Mouse (Mus musculus): ENCODE results near the gene Bcor.
A peak's percentile ranks its signal among the peaks of the same experiment; 100 is the strongest.

Bcor gene

DNA sequence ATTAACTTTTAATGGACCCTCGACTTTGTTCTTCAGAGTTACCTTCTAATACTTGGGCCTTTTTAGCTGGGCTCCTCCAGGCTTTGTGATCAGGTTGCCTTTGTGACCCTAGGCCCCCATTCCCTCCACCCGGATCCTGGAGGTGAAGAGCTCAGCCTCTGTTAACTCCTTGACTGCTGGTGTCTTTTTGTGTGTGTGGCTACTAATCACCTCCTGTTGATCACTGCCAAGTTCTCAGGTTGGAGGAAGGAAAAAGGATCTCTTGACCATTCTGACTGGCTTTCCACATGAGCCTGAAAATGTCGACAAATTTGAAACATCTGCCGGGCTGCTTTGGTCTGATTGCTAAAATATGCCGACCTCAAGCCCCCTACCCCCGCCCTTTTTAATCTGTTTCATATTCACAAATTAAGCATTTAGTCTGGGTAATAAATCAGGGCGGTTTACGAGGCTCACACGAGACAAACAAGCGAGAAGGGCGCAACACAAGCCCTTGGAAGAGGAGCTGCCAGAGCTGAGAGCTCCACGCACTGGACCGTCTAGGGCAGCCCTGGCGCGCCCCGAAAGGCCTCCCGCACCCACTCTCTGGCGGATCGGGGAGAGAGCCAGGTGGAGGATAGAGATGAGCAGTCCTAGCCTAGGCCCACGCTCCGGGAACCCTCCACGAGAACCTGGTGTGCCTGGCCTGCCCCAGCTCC, 33.6 kb downstream of the Bcor start:
- peak; percentile 45 for DNase-seq

DNA sequence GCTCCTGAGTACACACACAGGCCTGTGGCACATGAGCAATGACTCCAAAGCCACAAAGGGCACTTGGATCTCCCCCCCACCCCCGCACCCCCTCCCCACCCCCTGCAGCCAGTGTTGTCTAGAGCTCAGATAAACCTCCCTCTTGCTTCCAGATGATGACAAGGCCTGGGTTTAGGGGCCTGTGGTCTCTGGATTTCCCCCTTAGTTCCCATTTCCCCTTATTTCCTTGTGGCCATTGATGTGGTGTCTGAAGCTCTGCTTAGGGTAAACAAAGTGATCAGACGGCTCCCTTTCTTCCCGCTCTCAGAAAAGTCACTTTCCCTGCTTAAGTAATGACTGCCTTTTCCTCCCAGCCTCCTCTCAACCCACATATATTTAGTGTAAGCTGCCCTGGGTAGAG, 35.6 kb downstream of the Bcor start:
- DNase-seq = no peak

DNA sequence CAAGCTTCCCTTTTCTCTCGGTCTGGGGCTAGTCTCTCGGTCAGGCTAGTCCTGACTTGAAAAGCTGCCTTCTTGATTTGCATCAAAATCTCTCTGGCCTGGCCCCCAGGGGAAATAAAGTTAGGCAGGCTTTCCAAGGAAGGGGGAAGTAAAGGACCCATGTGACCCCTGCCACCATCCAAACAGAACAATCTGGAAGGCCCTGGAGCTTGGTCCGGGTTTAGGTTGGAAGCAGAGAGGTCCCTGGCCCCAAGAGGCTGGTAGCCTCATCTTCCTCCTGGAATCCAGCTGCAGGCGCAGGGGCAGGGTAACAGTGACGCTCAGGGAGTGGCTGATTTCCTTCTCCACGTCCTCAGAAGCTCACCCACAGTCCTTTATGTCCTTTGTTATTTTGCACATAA, 36.5 kb downstream of the Bcor start:
- DNase-seq = peak; percentile 34

DNA sequence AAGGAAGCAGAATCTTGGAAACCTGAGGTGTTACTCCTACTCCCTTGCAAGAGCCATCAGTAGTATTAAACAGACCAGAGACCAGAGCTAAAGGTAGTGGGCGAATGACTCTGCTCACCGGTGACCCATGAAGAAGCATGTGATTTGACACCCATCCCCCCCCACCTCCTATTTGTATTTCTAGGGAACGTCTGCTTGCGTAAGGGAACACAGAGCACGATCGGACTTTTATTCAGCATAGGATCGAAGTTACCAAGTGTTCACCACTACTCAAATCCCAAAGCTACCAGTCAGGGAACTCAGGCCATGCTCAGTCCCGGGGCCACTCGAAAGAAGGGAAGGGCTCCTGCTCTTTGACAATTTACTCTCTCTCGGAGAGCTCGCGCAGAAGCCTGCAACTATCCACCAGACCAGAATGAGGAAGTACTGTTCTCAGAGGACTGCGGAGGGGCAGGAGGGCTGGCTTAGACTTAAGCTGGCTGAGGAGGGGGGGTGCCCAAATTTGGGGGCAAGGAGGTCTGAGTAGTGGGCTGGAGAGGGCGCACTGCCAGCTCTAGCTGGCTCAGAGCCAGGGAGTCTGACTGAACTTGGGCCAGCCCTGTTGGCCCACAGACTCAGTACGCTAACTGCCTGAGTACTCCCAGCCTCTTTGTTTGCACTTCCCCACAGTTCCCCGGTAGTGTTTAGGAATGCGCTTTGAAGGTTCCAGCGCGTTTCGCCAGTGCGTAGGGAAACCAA, 37.4 kb downstream of the Bcor start:
- DNase-seq = peak; percentile 67

DNA sequence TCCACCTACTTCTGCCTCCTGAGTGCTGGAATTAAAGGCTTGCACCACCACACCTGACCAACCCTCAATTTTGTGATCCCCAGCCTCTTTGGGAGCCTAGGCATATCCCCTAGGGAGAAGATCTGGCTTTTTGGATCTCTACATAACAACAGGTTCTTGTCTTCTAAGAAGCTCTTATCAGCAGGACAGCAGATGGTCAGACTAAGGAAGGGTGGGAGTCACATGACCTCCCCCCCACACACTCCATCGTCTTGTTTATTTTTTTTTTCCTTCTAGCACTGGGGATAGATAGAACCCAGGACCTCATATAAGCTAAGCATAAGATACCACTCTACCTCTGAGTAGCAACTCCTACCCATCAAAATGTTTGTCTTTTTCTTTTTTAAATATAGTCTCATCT, 40.7 kb downstream of the Bcor start:
- DNase-seq = no peak

DNA sequence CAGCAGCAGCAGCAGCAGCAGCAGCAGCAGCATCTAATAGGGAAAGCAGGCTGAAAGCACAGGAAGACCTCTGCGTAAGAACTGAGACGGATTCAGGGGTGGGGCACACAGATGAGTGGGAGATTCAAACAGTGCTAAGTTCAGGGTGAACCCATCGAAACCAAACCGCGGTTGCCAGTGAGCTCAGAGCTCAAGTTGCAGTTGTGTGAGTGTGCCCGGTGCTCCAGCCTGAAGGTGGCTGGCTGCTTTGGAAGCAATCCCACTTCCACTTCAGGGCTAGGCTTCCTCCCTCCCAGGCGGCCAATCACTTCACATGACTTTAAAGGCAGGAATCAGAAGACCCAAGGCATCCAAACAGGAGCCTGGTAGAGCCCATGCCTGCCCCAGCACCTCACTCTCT, 44.0 kb downstream of the Bcor start:
- DNase-seq = no peak

DNA sequence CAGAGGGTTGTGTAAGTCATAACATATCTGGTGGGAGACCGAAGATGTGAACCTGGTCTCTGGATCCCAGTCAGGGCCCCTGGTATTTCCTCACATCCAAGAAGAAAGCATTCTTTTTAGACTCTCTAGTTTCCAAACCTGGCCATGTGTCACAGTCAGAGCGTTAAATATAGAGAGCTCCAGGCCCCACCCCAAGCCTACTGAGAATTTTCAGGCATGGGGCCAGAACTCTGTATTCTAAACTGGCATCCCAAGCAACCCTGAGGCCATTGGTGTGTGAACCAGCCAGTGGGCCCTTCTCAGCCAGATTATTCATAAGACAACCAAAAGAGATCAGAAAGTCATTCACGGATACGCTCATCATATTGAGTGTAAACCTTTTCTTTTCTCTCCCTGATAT, 48.0 kb downstream of the Bcor start:
- no peak for DNase-seq

DNA sequence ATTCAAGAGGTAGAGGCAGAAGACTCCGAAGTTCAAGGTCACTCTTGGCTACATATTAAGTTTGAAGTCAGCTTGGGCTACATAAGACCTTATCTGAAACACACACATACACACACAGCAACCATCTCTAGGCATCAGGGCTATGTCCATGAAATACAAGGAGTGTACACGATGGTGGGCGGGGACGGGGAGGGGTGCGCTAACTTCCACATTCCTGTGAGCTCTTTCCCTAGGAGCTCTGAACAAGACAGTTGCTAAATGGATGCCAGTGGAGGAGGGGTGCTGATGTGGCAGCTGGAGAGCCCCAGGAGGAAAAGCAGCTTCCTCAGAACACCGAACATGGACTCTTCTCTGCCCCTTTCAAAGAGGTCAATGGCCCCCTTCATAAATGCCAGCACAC, 49.6 kb downstream of the Bcor start:
- DNase-seq = no peak

DNA sequence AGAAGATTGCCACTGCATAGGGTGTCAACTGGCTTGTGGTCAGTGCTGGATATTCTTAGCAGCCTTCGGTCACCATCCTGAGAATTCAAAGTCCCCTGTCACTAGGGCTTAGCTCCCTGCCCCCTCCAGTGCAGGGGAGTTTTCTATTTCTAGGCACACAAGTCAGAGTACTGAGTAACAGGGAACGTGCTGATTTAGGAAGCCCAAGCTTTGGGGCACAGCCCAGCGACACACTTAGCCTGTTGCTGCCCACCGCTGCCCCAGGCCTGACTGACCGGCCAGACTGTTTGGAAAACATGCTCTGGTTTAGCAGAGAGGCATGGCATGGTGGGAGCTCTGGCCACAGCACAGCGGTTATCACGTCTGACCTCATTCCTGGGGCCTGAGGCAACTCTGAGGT, 54.8 kb downstream of the Bcor start:
- DNase-seq = no peak

DNA sequence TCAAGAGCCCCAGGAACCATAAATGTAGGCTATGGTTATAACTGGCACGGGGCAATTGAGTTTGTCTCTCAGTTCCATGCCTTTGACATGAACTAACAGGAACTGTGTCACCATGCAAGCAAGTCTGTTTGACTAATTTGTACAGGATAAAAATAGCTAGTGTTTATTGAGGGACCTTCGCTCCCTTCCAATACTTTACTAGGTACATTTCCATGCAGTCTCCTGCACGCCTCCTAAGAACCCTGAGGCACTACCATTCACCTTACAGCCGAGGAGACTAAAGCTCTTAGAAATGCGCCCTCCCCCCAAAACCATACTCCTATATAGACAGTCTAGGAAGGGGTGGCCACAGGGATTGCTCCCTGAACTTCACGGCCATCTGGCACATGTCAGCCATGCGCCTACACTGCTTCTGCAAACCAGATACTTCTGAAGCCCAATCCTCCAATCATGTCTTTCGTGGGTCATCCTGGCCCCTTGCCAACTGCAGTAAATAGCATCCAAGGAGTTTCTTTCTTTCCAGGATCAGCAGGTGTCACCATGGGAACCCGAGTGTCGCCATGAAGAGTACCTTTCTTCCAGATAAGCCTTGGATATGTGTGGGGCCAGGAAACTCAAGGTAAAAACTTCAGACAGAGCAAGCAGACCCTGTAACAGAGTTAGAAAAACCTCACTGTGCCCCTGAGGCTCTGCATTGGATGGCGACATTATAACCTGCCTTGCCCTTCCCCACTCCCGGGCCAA, 63.2 kb downstream of the Bcor start:
- DNase-seq = no peak

DNA sequence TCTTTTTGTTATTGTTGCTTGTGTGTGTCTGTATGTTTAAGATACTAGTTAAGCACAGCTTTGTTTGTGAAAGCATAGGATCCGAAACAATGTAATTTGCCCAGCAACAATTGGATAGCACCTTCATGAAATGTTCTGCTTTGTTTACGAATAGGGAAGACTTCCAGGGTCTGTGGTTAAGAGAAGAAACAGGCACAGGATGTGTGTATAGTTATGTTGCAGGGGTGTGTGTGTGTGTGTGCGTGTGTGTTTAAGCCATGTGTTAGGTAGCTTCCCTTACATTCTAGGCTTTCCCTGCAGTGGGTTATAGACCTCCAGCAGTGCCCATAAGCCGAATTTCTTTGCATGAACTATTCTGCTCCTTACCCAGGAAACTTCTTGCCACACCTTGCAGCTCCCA, 66.8 kb downstream of the Bcor start:
- no peak for DNase-seq

DNA sequence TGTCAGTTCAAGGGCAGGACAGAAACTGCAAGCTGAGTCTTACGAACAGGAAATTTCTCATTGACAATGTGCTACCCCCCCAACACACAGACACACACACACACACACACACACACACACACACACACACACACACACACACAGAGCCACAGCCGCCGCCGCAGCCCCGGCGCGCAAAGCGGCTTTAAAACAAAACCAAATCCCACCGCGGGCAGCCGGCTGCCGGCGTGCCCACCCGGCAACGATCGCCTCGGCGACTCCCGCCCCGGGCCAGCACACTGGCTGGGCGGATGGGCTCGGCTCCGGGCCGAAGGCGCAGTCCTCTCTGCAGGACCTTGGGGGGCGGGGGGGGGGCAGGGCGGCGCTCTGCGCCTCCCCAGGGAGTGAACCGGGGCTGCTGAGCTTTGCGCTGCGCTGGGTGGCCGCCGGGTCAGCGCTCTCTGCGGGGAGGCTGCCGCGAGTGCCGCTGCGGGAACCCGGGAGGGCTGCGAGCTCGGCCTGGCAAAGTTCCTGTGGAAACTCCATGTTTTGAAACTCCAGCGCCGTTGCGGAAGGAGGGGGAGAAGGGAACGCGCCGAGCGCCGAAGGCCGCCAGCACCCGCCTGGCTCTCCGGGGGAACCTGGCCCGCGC, 68.6 kb downstream of the Bcor start:
- peak; percentile 55 for DNase-seq

DNA sequence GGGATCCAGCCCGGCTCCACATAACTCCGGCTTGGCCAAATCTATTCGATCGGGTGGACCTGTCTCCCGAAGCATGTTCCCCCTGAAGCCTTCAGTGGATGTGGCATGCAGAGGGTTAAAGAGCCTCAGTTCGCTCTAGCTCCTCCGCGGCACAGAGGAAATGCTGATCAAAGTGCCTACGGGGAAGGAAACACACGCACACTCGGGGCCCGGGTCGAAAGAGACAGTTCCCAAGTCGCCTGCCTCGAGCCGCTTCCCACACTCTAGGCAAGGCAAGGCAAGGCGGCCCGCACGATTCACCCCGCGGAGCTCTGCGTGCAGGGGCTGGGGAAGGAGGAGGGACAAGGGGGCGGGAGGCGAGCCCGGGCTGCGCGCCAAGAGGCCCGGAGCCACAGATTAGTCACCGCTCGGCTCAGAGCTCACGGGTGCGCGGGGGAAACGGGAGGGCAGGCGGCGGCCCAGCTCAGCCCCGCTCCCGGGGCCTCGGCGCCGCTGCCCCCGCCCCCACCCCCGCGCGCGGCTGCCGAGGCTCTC, 69.2 kb downstream of the Bcor start:
- DNase-seq = peak; percentile 73

DNA sequence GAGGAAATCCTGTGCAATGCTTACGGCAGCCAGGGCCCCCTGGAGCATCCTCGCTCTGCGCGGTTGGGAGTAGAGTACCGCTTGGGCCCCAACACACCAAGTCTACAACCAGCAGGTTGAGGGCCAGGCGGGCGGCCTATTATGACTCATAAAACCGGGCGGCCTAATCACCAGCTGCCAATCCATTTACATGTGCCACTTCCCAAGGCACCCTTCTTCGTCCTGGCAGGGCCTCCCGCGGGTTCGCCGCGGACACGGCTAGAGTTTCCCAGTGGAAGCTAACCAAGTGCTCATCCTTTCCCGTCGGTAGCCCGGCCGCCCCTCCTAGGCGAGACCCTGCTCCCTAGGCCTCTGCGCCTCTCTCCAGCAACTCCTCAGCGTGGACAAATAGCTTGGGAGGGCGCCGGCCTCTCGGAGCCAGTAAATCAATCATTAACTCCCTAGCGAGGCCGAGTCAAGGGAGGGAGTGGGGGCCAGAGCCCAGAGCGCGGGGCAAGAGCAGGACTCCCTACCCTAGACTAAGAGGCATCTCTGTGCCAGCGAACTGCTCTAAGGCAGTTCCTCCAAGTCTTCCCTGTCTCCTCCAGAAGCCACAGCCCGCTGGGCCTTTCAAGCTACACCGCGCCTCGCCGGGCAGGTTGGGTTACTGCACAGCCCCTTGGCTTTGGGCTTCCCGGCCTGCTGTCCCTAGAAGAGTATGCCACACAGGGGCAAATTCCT, 69.8 kb downstream of the Bcor start:
- DNase-seq = peak; percentile 63

DNA sequence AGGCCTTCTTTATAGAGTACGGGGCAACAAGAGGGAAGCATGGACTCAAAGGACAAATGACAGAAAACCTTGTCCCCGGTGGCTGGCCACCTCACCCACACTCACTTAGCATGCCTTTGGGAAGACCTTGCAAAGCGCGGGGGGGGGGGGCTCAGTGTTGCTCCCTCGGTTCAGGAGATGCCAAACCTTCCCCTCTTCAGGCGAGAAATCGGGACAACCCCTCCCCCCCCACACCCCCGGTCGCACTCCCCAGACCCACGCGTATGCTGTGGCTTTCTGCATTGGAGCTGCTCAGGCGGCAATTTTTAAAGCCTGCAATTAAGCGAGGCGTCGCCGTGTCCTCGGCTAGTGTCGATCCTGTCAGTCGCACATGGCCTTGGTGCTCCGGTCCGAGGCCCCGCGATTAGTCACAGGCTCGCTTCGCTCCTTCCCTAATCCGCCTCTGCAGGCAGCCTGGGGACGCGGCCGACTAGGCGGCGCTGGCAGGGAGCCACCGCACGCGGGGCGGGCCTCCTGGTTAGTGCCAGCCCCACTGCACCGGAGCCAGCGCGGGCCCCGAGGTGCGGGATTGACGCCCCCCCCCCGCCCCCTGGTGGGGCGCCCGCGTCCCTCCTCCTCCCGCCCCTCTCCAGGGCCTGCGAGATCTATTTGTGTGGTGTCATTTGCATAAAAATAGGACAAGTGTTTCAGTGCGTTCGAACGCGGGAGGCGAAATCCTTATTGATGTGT, 70.6 kb downstream of the Bcor start:
- DNase-seq = peak; percentile 76

DNA sequence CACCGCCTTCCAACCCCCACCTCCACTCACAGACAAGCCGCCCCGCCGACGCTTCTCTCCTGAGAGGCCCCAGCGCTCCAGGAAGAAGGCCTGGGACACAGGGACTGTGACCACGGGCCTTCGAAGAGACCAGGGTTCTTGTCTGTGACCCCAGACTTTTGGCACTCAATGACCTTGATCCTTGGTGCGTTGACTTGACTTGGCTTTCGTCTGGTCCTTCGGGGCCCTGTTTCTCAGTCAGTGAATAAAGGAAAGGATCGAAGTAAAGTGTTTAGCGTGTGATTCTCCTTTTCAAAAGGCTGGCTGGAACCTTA, 71.2 kb downstream of the Bcor start:
- no peak for DNase-seq

DNA sequence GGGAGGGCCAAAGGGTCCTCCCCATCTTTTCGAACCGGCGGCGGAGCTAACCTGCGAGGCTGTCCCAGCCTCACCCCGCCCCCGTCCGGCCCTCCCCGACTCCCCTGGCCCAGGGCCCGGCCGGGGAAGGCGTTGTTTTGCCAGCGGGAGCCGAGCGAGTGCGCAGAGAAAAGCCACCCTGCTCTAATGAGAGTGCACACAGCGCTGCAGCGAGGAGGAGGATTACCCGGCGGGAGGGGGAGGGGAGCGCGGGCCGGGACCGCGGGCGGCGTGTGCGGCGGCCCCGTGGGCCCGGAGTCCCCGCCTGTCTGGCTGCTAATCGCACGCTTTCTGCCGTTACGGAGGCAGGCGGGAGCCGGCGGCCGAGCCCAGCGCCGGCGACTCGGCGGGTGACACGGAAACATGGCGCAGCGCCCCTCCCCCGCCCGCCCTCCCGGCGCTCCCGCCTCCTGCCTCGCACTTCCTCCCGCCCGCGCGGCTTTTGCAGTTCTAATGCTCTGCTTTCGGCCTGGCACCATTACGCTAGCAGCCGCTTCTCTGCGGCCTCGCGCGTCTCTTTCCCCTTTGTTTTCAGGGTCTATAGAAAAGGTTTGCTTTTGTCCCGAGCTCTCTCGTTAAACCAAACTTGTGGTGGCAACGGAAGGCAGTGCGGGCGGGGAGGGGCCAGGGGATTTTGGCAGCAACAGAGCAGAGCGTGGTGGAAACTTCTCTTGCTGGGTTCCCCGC, 71.7 kb downstream of the Bcor start:
- DNase-seq = peak; percentile 82

DNA sequence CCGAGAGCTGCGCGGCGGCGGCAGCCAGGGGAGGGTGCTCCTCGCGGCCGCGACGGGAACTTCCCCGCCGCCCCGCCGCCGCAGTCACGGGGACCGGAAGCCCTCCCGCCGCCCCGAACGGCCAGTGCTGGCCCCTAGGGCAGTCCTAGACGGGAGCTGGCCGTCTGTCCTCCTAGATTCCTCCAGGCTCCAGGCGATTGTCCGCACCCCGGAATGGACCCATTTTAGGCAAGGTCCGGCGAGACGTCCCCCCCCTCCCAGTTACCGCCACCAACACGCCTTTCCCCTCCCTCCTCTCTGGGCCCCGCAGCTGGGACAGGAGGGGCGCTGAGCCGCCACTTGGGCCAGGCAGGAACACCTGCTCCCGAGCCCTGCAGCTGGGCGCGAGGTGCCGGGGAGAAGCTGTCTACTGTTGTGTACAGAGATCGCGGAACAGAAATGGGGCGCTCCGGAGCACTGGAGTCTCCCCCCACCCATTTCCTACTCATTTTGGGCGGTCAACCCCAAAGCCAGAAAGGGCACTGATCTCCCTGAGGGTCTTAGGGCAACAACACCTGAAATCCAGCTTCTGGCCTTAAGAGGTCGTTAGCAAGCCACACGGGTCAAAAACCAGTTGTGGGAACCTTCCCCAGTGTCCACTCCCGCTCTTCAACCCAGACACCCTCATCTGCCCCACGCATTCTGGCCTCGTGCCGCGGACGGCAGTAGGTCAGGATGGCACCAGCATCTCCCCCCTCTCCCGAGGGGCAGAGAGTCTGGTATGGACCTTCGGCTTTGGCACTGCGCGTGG, 72.4 kb downstream of the Bcor start:
- peak; percentile 60 for DNase-seq

DNA sequence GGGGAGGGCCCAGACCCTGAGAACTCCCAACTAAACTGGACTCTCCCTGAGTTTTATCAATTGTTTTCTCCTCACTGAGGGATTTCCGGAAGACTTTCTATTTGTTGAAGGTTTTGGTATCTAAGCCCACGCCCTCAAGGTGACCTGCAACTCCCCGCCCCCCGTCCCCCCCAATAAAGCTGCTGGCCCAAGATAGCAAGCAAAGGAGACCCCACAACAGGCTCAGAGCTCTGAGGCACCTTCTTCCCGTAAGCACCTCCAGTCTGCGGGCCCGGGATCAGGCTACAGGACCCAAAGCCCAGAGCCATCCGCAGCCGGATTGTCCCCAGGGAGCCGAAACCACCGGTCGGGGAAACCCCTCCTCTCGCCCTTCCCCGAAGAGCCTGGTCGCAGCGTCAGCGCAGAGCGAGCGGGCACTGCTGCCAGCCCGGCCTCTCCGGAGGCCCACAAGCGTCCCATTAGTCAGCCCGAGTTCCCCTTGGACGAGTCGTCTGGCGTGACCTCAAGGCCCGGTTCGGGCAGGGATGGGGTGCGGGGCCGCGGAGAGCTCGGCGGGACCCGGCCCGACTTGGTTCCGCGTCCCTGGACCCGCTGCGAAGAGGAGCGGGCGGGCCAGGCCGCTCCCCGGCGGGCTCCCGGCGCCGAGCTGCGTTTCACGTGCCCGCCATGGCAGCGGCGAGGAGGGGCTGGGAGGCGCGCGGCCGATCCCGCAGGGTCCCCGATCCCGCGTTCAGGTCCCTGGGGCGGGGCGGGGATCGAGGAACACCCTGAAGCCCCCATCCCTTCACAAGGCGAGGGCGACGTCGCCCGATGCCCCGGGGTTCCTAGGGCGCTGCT, 73.3 kb downstream of the Bcor start:
- peak; percentile 46 for DNase-seq

DNA sequence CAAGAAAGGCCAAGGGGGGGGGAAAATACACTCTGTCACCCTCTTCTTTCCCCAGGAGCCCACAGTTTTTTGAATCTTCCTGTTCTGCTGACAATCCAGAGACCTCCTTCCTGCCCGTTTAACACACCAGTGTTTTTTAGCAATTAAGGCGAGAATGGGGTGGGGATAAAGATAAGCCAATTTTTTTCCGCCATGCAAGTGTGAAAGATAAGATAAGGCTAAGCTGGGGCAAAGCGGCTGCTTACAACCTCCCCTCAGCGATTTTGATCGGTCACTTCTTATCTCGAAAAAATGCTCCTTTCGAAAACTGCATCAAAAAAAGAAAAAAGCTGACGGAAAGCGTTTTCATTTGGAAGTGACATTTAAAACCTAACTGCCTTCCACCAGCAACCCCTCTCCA, 74.2 kb downstream of the Bcor start:
- DNase-seq = no peak
